Mouse (Mus musculus): ENCODE measurements around the gene Acly.

- no peak for TF ChIP-seq POLR2A (IDR thresholded peaks at IDR 0.05; ENCODE audit: control insufficient read depth, low read depth, low read length)
- no peak for TF ChIP-seq CTCF (IDR thresholded peaks at IDR 0.05; ENCODE audit: control insufficient read depth, insufficient read depth, insufficient replicate concordance, low read depth, low read length)
Observed at GRCm38 (mm10) chr11:100567229-100567628, 39.4 kb upstream of the Acly start.

Measured in testis, adult 2 months (tissue).